Mouse (Mus musculus) heart, embryonic 12.5 days (tissue): Measurements from ENCODE around the gene Stip1. TPM values are rescaled to one million over a fixed set of nuclear protein-coding genes. Genes with fewer than 3 reads are reported as not detected.
"Not testable (repeated sequence)": the region's sequence is repeated elsewhere in the genome, so short reads cannot be mapped to it uniquely, and the experiment has no call there.

Experiments used
- ATAC-seq: fragments of 200-750 bp; cut with Nextera tagmentation; 2 replicates; pipeline ENCODE4 v1.8.0; 2017; ENCODE audit warnings: moderate TSS enrichment, moderate library complexity; ENCODE audit not compliant: insufficient number of reproducible peaks, low FRiP score
- H3K27ac ChIP-seq: fragments of 300-500 bp; sonication (generic); 2 replicates; pipeline ENCODE4 v1.5.1; 2016; ENCODE audit warnings: mild to moderate bottlenecking, moderate library complexity; ENCODE audit not compliant: poor library complexity, severe bottlenecking
- H3K27me3 ChIP-seq: fragments of 300-500 bp; sonication (generic); replicated peaks from 2 replicates; pipeline ENCODE4 v1.6.1; 2016; ENCODE audit warnings: mild to moderate bottlenecking, moderate library complexity
- H3K36me3 ChIP-seq: fragments of 300-500 bp; sonication (generic); 2 replicates; pipeline ENCODE4 v1.6.1; 2016; ENCODE audit warnings: mild to moderate bottlenecking, moderate library complexity
- H3K4me1 ChIP-seq: fragments of 300-500 bp; sonication (generic); replicated peaks from 2 replicates; pipeline ENCODE4 v1.6.1; 2016; ENCODE audit warnings: mild to moderate bottlenecking
- H3K4me2 ChIP-seq: fragments of 300-500 bp; sonication (generic); 2 replicates; pipeline ENCODE4 v1.6.1; 2016; ENCODE audit warnings: mild to moderate bottlenecking, moderate library complexity
- H3K4me3 ChIP-seq: fragments of 300-500 bp; sonication (generic); 2 replicates; pipeline ENCODE4 v1.5.1; 2016; ENCODE audit warnings: mild to moderate bottlenecking
- H3K9ac ChIP-seq: fragments of 300-500 bp; sonication (generic); 2 replicates; pipeline ENCODE4 v1.6.1; 2016; ENCODE audit warnings: mild to moderate bottlenecking, moderate library complexity
- H3K9me3 ChIP-seq: fragments of 300-500 bp; sonication (generic); replicated peaks from 2 replicates; pipeline ENCODE4 v1.6.1; 2016; ENCODE audit warnings: mild to moderate bottlenecking, moderate library complexity
- WGBS: fragments of 180-500 bp; shearing (Covaris S2); methylation state at CpG from one replicate; pipeline ENCODE4 v1.1.7; 2016; 5-methylcytosine and 5-hydroxymethylcytosine counted together
- polyA plus RNA-seq: library from polyadenylated mRNA; unstranded; fragments of >200 nt; fragmentation: Nextera tagmentation; extraction: Ambion mirVana; gene quantifications from 2 replicates; pipeline ENCODE4 v1.2.1, GENCODE M21; 2016

The Stip1 gene
- 228 and 236 TPM in 2 replicates for polyA plus RNA-seq

DNA sequence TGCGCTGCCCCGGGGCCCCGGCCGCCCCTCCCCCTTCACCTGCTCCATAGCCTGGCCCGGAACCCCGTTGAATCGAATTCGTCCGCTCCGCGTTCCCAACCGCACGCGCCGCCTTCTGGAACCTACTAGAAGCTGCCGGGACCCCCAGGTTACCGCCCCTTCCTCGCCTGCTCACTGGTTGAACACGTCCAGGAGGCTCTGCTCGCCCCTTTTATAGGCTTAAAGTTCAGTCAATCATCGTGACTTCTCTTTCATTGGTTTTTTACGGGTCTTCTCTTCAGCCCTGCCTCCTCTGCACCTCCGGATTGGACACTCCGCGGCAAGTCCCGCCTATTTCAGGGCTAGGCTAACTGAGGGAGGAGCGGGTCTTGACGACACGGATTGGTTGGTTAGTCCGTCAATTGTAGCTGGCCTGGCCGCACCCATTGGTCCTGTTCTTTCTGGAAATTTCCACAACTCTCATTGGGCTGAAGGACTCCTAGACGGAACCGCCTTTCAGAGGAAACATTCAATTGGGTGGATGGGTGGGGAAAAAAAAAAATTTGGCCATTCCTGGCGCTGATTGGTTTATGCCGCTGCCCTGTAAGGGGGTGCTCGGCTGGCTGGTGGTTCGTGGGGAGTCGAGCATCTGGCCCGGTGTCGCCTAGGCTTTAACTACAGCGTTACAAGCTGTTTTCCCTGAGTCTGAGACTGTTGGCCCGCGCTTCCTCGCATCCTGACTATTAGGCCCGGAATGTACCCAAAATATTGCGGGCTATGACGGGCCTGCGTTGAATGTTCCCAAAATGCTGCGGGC is at the start of gene Stip1:
TSS of gene Stip1 (minus strand) at position 127 of the 796 bp plus-strand sequence.
- under 1% methylated on average over 49 of the region's 49 CpGs for WGBS
- H3K9me3 ChIP-seq = no peaks in the 10 kb centered on the region
- peaks cover 6% of the 10 kb centered on the region for H3K36me3 ChIP-seq
- H3K27me3 ChIP-seq = no peaks in the 10 kb centered on the region
- H3K4me1 ChIP-seq = peaks cover 37% of the 10 kb centered on the region
- peak within 1 kb of the TSS; percentile 93 for H3K4me3 ChIP-seq
- peak; percentile 98 for ATAC-seq
- H3K27ac ChIP-seq = peak within 1 kb of the TSS; percentile 90
- peak within 1 kb of the TSS; percentile 99 for H3K9ac ChIP-seq
- peak within 1 kb of the TSS; percentile 91 for H3K4me2 ChIP-seq

DNA sequence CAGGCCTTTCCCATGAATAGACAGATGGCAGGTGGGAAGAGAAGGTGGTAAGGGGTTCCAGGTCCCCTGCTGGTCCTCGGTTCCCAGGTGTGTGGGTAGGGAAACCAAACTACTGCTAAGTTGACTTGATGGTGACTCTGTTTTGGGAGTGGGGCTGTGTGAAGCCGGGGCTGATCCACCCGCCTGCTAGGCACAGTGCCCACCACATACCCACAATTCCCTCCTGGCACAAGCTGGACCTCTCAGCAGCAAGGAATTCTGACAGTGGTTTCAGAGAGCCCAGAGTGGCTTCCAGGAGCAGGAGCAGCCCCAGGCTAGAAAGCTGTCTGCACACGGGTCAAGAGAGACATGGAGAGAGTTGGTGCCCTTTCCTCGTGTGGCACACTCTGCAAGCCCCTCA is 49.3 kb upstream of the Stip1 start:
- no peaks in the 10 kb centered on the region for H3K9me3 ChIP-seq
- peaks cover 76% of the 10 kb centered on the region for H3K27me3 ChIP-seq
- ATAC-seq = no peak; the same call in 1 of the 2 replicates
- no peak overlapping the region for H3K4me3 ChIP-seq
- no peak overlapping the region for H3K27ac ChIP-seq
- no peak overlapping the region for H3K9ac ChIP-seq
- 61% methylated on average over 5 of the region's 5 CpGs for WGBS
- H3K4me1 ChIP-seq = peaks cover 16% of the 10 kb centered on the region
- H3K36me3 ChIP-seq = no peaks in the 10 kb centered on the region
- H3K4me2 ChIP-seq = no peak overlapping the region

DNA sequence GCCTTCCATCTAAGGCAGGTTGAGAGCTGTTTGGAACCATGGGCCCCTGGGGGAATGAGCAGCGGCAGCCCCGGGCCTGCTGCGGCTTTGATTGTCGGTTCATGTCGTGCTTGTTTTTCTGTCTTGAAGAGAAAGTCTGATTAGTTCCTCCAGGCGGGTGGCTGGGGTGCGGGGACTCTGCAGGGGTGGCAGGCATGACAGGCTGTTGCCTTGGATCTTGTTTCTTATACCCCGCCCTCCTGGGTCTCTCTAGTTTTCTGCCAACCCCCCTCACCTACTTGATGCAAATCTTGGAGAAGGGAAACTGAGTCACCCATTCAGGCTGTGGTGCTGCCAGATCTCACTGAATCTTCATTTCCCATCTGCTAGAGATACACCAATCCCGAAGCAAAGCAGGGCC is 48.8 kb upstream of the Stip1 start:
- Histone ChIP-seq H3K9ac (no peak overlapping the region), H3K27me3 (peaks cover 78% of the 10 kb centered on the region), H3K4me1 (peaks cover 16% of the 10 kb centered on the region)

DNA sequence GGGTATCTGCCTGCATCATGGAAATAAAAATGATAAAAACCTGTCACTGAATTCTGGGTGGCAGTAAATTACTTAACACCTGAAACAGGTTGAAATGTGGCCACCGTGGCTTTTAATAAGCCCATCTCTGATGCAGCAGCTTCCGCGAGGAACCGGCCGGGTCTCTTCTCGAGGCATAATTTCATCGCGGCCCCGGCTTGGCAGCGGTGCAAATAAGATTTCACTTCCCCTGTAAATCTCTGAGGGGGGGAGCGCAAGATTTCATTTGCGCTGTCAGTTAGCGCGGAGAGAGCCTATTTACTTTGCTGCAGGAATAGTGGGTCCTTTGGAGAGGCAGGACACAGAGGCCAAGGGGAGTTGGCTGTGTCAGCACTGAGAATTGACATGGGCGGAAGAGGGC is 45.0 kb upstream of the Stip1 start:
- no peak overlapping the region for H3K4me3 ChIP-seq
- H3K9ac ChIP-seq = no peak overlapping the region
- no peaks in the 10 kb centered on the region for H3K9me3 ChIP-seq
- no peak for ATAC-seq
- 76% methylated on average over 15 of the region's 15 CpGs for WGBS
- H3K27ac ChIP-seq = no peak overlapping the region
- no peak overlapping the region for H3K4me2 ChIP-seq
- peaks cover 18% of the 10 kb centered on the region for H3K4me1 ChIP-seq
- peaks cover 65% of the 10 kb centered on the region for H3K27me3 ChIP-seq
- H3K36me3 ChIP-seq = no peaks in the 10 kb centered on the region

More for the DNA sequence above, 48.8 kb upstream of the Stip1 start:
- no peak for ATAC-seq
- WGBS = 16% methylated on average over 9 of the region's 9 CpGs
- Histone ChIP-seq H3K27ac (no peak overlapping the region), H3K4me2 (no peak overlapping the region), H3K4me3 (no peak overlapping the region), H3K9me3 (no peaks in the 10 kb centered on the region), H3K36me3 (no peaks in the 10 kb centered on the region)

DNA sequence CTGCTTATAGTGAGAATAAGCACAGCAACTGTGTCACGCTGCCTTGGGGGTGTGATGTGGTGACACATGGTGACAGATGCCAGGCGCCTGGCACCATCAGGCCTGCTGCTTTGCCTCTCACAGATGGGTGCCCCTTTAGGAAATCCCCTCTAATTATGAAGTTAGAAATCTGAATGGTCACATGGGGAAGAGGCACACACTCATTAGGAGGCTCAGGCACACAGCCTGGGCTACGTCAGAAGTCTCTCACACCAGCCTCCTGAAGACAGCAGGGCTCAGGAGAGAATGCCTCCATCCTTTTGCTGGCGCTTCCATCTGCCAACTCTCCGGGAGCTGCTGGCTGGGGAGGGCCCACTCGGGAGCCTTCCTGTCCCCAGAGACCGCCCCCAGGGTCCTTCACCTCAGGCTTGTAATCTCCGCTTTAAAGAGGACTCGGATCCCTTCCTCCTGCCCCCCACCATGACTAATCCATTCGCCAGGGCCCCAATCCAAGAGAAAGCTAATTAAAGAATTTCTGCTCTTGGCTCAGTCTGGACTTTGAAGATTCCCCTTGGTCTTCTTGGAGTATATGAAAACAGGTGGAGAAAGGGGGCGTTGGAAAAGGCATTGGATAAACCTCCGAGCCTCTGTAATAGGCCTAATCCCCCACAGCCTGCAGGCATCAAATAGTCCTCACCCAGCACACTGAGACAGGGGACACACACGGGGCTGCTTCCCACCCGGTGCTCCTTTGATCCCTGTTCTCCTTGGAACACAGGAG is 43.4 kb upstream of the Stip1 start:
- WGBS = 33% methylated on average over 14 of the region's 14 CpGs

DNA sequence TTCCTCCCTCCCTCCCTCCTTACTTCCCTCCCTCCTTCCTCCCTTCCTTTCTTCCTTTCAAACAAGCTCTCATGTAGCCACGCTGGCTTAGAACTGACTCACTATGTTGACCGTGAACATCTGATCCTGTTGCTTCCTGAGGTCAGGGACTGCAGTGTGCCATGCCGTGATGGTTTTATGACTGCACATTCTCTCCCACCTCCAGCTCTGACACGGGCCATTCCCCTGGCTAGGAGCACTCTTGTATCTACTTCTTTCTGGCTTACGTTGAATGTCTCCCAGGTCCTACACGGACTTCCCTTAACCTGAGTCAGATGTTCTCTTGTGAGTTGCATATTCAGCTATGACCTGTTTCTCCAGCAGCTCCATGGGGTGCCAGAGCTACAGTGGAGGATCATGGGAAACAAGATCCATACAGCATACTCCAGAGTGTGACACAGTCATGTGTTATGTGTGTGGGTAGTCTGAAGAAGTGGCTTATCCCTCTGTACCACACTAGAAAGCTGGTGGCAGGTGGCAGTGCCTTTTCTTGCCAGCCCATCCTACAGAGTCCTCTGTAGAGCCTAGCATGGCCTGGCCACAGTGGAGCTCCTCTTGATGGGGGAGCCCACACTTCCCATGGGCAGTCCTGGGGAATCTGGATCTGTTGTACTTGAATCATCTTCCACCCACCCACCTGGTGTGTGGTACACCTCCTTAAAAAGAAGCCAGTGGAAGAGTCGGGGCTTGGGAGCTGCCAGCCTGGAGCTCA is 41.9 kb upstream of the Stip1 start:
- Histone ChIP-seq H3K36me3 (no peaks in the 10 kb centered on the region), H3K4me2 (no peak overlapping the region), H3K27ac (no peak overlapping the region), H3K4me1 (peaks cover 16% of the 10 kb centered on the region), H3K9me3 (no peaks in the 10 kb centered on the region), H3K4me3 (no peak overlapping the region), H3K9ac (no peak overlapping the region), H3K27me3 (peaks cover 47% of the 10 kb centered on the region)
- ATAC-seq = no peak
- WGBS = 64% methylated on average over 7 of the region's 7 CpGs

More for the DNA sequence above, 43.4 kb upstream of the Stip1 start:
- Histone ChIP-seq H3K36me3 (no peaks in the 10 kb centered on the region), H3K4me2 (no peak overlapping the region), H3K4me1 (peaks cover 13% of the 10 kb centered on the region), H3K27me3 (peaks cover 62% of the 10 kb centered on the region), H3K4me3 (no peak overlapping the region), H3K9me3 (no peaks in the 10 kb centered on the region), H3K9ac (peak overlapping the region; percentile 28; the same call in 1 of the 2 replicates), H3K27ac (no peak overlapping the region)
- 0 out of 2 replicates have a peak, but pooled peaks have one; percentile 15 for ATAC-seq

DNA sequence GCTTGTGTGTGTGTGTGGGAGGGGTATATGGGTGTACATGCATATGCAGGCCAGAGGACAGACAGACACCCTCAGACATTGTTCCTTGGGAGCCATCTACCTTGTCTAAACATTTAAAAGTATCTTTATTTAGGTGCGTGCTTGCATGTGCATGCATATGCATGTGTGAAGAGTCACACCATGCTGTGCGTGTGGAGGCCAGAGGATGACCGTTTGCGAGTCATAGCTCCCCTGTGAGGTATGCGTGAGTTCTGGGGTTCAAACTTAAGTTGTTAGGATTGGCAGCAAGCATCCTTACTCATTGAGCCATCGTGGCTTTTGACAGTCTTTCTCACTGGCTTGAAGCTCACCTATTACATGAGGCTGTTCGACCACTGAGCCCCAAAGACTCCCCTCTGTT is 38.5 kb upstream of the Stip1 start:
- no peak overlapping the region for H3K4me3 ChIP-seq
- H3K36me3 ChIP-seq = no peaks in the 10 kb centered on the region
- H3K27me3 ChIP-seq = peaks cover 26% of the 10 kb centered on the region
- H3K27ac ChIP-seq = no peak overlapping the region
- no peak for ATAC-seq
- H3K9me3 ChIP-seq = no peaks in the 10 kb centered on the region
- H3K9ac ChIP-seq = no peak overlapping the region
- H3K4me1 ChIP-seq = peaks cover 13% of the 10 kb centered on the region
- WGBS = 78% methylated on average over 7 of the region's 7 CpGs
- no peak overlapping the region for H3K4me2 ChIP-seq

DNA sequence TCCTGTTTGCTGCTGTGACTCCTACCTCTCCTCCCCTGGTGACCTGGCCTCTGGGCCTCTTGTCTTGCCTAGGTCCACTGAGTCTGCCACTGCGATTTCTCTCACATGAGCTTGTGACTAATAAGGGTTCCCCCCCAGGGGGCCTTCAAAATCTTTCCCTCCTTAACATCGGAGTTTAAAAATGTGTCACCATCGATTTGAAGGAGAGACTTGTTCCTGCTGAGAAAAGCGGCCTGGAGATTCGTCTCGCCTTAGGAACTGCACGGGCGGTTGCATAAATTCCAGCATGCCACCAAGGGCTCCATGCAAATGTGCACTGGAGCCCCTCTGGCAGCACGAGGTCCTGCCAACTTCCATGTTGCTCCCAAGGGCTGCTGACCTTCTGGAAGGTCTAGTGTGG is 37.9 kb upstream of the Stip1 start:
- 74% methylated on average over 9 of the region's 9 CpGs for WGBS
- Histone ChIP-seq H3K27ac (no peak overlapping the region), H3K4me3 (no peak overlapping the region), H3K9me3 (no peaks in the 10 kb centered on the region), H3K36me3 (no peaks in the 10 kb centered on the region), H3K4me2 (no peak overlapping the region), H3K4me1 (peaks cover 10% of the 10 kb centered on the region), H3K9ac (no peak overlapping the region), H3K27me3 (peaks cover 26% of the 10 kb centered on the region)
- no peak for ATAC-seq

DNA sequence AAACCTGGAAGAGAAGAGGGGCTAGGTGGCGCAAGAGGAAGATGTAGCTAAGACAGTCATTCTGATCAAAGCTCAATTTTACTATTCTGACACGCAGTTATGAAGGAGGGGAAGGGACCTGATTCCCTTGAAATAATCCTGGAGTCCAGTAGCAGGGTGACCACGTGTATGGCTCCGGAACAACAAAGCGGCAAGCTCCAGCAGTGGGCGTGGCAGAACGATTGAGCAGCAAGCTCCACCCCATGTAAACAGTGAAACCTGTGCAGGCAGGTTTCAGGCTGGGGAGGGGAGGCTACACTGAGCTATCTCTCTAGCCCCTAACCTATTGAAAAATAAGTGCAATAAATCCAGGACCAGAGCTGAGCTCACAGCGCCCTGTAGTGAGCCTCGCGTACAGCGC is 35.6 kb upstream of the Stip1 start:
- not testable (repeated sequence) for H3K9ac ChIP-seq, H3K9me3 ChIP-seq, H3K4me3 ChIP-seq, ATAC-seq, H3K36me3 ChIP-seq, H3K4me2 ChIP-seq, H3K27ac ChIP-seq
- H3K4me1 ChIP-seq = peaks cover 16% of the 10 kb centered on the region
- H3K27me3 ChIP-seq = peaks cover 19% of the 10 kb centered on the region
- 73% methylated on average over 11 of the region's 11 CpGs for WGBS

DNA sequence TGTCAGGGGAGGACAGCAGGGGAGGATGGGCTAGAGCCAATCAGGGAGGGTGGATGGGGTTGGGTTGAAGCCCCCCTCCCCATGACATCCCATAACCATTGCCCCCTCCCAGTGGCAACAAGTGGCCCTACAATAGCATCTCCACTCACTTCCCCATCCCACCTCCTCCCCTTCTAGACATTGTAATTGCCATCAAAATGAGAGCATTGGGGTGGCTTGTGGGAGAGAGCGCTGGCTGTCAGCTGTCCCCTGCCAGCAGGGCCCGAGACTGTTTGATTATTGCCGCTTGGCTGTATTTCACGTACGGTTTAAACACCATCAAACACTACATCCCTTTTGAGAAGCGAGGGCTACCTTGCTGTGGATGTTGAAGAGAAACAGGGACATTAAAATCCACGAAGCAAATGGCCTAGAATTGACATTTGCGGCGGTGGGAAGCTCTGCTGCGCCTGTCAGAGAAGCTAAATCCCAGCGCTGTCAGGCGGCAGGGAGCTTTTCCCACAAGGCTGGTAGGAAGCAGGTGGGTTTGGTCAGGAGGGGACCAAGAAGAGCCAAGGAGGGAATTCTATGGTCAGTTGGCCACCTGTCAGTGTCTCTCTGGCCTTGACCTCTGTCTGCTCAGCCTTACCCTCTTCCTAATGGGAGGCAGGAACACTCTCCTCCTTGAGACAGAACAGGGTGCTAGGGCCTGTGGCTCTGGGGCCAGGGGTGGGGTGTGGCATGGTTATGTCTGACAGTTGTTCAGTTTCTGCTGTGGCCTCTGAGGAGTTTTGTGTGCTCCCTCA is 34.4 kb upstream of the Stip1 start:
- H3K9me3 ChIP-seq = no peaks in the 10 kb centered on the region
- peaks cover 27% of the 10 kb centered on the region for H3K4me1 ChIP-seq
- no peaks in the 10 kb centered on the region for H3K36me3 ChIP-seq
- no peak overlapping the region for H3K27ac ChIP-seq
- no peak for ATAC-seq
- no peak overlapping the region for H3K9ac ChIP-seq
- H3K4me3 ChIP-seq = no peak overlapping the region
- H3K4me2 ChIP-seq = no peak overlapping the region
- WGBS = 58% methylated on average over 12 of the region's 12 CpGs
- H3K27me3 ChIP-seq = peaks cover 24% of the 10 kb centered on the region
